Mouse (Mus musculus): Measurements from ENCODE around the gene Wdr73. TPM values are rescaled to one million over a fixed set of nuclear protein-coding genes. Genes with fewer than 3 reads are reported as not detected.
A peak's percentile ranks its signal among the peaks of the same experiment; 100 is the strongest.
"Not testable (repeated sequence)": the region's sequence is repeated elsewhere in the genome, so short reads cannot be mapped to it uniquely, and the experiment has no call there.

Wdr73 gene
- polyA plus RNA-seq (2012; fragmentation: generic; extraction: Trizol): 15.1 TPM

DNA sequence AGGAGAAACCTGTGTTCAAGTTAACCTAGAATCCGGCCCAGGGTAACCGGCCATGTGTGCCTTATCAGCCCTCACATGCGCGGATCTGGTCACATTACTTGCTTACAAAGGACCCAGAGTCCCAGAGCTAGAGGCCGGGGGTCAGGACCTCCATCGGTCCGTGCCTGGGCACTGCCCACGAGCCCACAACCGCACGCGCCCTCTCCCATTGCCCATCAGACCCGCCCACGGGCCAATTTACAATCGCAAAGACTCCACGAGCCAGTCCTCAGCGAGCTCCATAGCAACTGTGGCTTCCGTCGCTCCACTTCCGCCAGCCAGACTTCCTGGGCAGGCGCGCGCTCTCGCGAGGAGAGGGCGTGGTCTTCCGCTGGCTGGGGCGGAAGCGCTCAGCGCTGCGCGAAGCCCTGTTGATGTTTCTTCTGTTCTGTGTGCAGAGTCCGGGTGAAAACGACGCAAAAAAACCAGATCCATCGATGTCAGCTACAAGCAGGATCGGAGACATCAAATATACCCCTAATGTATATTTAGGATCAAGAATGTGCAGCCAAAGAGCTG is at the start of gene Wdr73:
Gene Wdr73, minus strand, starts transcription at position 326 of the 558 bp plus-strand sequence.
- Histone ChIP-seq H3K27me3 (ENCODE audit: control insufficient read depth, insufficient read depth, insufficient read length) (no peaks in the 10 kb centered on the region), H3K4me3 (peak within 1 kb of the TSS; percentile 69), H3K79me2 (ENCODE audit: control insufficient read depth, insufficient read depth) (no peaks in the 10 kb centered on the region), H3K36me3 (ENCODE audit: control insufficient read depth, insufficient read depth) (no peaks in the 10 kb centered on the region), H3K4me2 (ENCODE audit: low read depth) (peak within 1 kb of the TSS; percentile 97), H3ac (ENCODE audit: control insufficient read depth, insufficient read length) (peak within 1 kb of the TSS; percentile 62)
- TF ChIP-seq TCF12 (IDR thresholded peaks at IDR 0.05; ENCODE audit: insufficient read depth, poor library complexity, severe bottlenecking) (no peak), MAX (IDR thresholded peaks at IDR 0.05; ENCODE audit: low read depth) (no peak), E2F4 (IDR thresholded peaks at IDR 0.05; ENCODE audit: insufficient read depth) (no peak), REST (IDR thresholded peaks at IDR 0.05; ENCODE audit: insufficient read depth, insufficient read length) (no peak), MYOG (IDR thresholded peaks at IDR 0.05; ENCODE audit: control insufficient read depth in 1 of 3, insufficient read depth in 1 of 3, insufficient read length in 2 of 3, low read depth in 2 of 3) (peak in 1 of 3 experiments; percentile 35), POLR2AphosphoS2 (IDR thresholded peaks at IDR 0.05; ENCODE audit: insufficient read length, low read depth) (peak; percentile 87), USF1 (IDR thresholded peaks at IDR 0.05; ENCODE audit: low read depth) (no peak), SRF (IDR thresholded peaks at IDR 0.05; ENCODE audit: control insufficient read depth, insufficient read length, low read depth) (no peak), POLR2A (IDR thresholded peaks at IDR 0.05; ENCODE audit: insufficient read length, low read depth) (peak; percentile 74), MYOD1 (IDR thresholded peaks at IDR 0.05; ENCODE audit: control insufficient read depth in 1 of 3, insufficient read length in 2 of 3, low read depth in 2 of 3) (no peak), TCF3 (IDR thresholded peaks at IDR 0.05; ENCODE audit: insufficient read length, low read depth) (no peak), CEBPB (IDR thresholded peaks at IDR 0.05; ENCODE audit: insufficient read depth, poor library complexity, severe bottlenecking) (no peak)

- H3K4me3 ChIP-seq: peak within 1 kb of the TSS; percentile 96
- H3K79me2 ChIP-seq (ENCODE audit: control insufficient read depth, insufficient read depth): peaks cover 47% of the 10 kb centered on the region
- TF ChIP-seq MYOG (IDR thresholded peaks at IDR 0.05; ENCODE audit: control insufficient read depth in 1 of 3, insufficient read depth in 1 of 3, insufficient read length in 2 of 3, low read depth in 2 of 3): no peak
- TF ChIP-seq CEBPB (IDR thresholded peaks at IDR 0.05; ENCODE audit: insufficient read depth, poor library complexity, severe bottlenecking): no peak
- no peak for TF ChIP-seq USF1 (IDR thresholded peaks at IDR 0.05; ENCODE audit: low read depth)
- TF ChIP-seq TCF12 (IDR thresholded peaks at IDR 0.05; ENCODE audit: insufficient read depth, poor library complexity, severe bottlenecking): no peak
- no peak for TF ChIP-seq TCF3 (IDR thresholded peaks at IDR 0.05; ENCODE audit: insufficient read length, low read depth)
- TF ChIP-seq MAX (IDR thresholded peaks at IDR 0.05; ENCODE audit: low read depth): no peak
- TF ChIP-seq POLR2A (IDR thresholded peaks at IDR 0.05; ENCODE audit: insufficient read length, low read depth): peak; percentile 87
- no peak for TF ChIP-seq MYOD1 (IDR thresholded peaks at IDR 0.05; ENCODE audit: control insufficient read depth in 1 of 3, insufficient read length in 2 of 3, low read depth in 2 of 3)
- TF ChIP-seq POLR2AphosphoS2 (IDR thresholded peaks at IDR 0.05; ENCODE audit: insufficient read length, low read depth): peak; percentile 92
- TF ChIP-seq REST (IDR thresholded peaks at IDR 0.05; ENCODE audit: insufficient read depth, insufficient read length): no peak
- no peak for TF ChIP-seq SRF (IDR thresholded peaks at IDR 0.05; ENCODE audit: control insufficient read depth, insufficient read length, low read depth)
- peak; percentile 32 for TF ChIP-seq E2F4 (IDR thresholded peaks at IDR 0.05; ENCODE audit: insufficient read depth)
- peak within 1 kb of the TSS; percentile 97 for H3K4me2 ChIP-seq (ENCODE audit: low read depth)
- H3K36me3 ChIP-seq (ENCODE audit: control insufficient read depth, insufficient read depth): no peaks in the 10 kb centered on the region
- peak within 1 kb of the TSS; percentile 33 for H3ac ChIP-seq (ENCODE audit: control insufficient read depth, insufficient read length)
- peaks cover 1% of the 10 kb centered on the region for H3K27me3 ChIP-seq (ENCODE audit: control insufficient read depth, insufficient read depth, insufficient read length)
Observed at GRCm38 (mm10) chr7:80947445-80948350, 46.6 kb upstream of the Wdr73 start, which contains the start of gene Sec11a. Gene Sec11a (minus strand): TSS chr7:80947780.

GRCm38 (mm10) chr7:80939808-80940207 is 38.7 kb upstream of the Wdr73 start:
- no peak overlapping the region for H3K4me3 ChIP-seq
- H3K36me3 ChIP-seq (ENCODE audit: control insufficient read depth, insufficient read depth): peaks cover 3% of the 10 kb centered on the region
- H3K27me3 ChIP-seq (ENCODE audit: control insufficient read depth, insufficient read depth, insufficient read length): no peaks in the 10 kb centered on the region
- H3K4me2 ChIP-seq (ENCODE audit: low read depth): no peak overlapping the region
- H3ac ChIP-seq (ENCODE audit: control insufficient read depth, insufficient read length): no peak overlapping the region
- TF ChIP-seq TCF12 (IDR thresholded peaks at IDR 0.05; ENCODE audit: insufficient read depth, poor library complexity, severe bottlenecking): no peak
- TF ChIP-seq E2F4 (IDR thresholded peaks at IDR 0.05; ENCODE audit: insufficient read depth): no peak
- TF ChIP-seq USF1 (IDR thresholded peaks at IDR 0.05; ENCODE audit: low read depth): no peak
- no peak for TF ChIP-seq TCF3 (IDR thresholded peaks at IDR 0.05; ENCODE audit: insufficient read length, low read depth)
- no peak for TF ChIP-seq MYOG (IDR thresholded peaks at IDR 0.05; ENCODE audit: control insufficient read depth in 1 of 3, insufficient read depth in 1 of 3, insufficient read length in 2 of 3, low read depth in 2 of 3)
- TF ChIP-seq POLR2A (IDR thresholded peaks at IDR 0.05; ENCODE audit: insufficient read length, low read depth): no peak
- TF ChIP-seq MAX (IDR thresholded peaks at IDR 0.05; ENCODE audit: low read depth): no peak
- no peak for TF ChIP-seq SRF (IDR thresholded peaks at IDR 0.05; ENCODE audit: control insufficient read depth, insufficient read length, low read depth)
- TF ChIP-seq REST (IDR thresholded peaks at IDR 0.05; ENCODE audit: insufficient read depth, insufficient read length): no peak
- no peak for TF ChIP-seq CEBPB (IDR thresholded peaks at IDR 0.05; ENCODE audit: insufficient read depth, poor library complexity, severe bottlenecking)
- TF ChIP-seq POLR2AphosphoS2 (IDR thresholded peaks at IDR 0.05; ENCODE audit: insufficient read length, low read depth): no peak
- no peak for TF ChIP-seq MYOD1 (IDR thresholded peaks at IDR 0.05; ENCODE audit: control insufficient read depth in 1 of 3, insufficient read length in 2 of 3, low read depth in 2 of 3)
- H3K79me2 ChIP-seq (ENCODE audit: control insufficient read depth, insufficient read depth): peaks cover 77% of the 10 kb centered on the region

- H3ac ChIP-seq (ENCODE audit: control insufficient read depth, insufficient read length); H3K4me3 ChIP-seq; H3K4me2 ChIP-seq (ENCODE audit: low read depth); H3K27me3 ChIP-seq (ENCODE audit: control insufficient read depth, insufficient read depth, insufficient read length): not testable (repeated sequence)
- Histone ChIP-seq H3K36me3 (ENCODE audit: control insufficient read depth, insufficient read depth) (peaks cover 22% of the 10 kb centered on the region), H3K79me2 (ENCODE audit: control insufficient read depth, insufficient read depth) (peaks cover 53% of the 10 kb centered on the region)
Observed at GRCm38 (mm10) chr7:80937304-80937666, 36.2 kb upstream of the Wdr73 start.

GRCm38 (mm10) chr7:80936617-80937303 is 35.7 kb upstream of the Wdr73 start:
- not testable (repeated sequence) for H3K4me3 ChIP-seq; H3ac ChIP-seq (ENCODE audit: control insufficient read depth, insufficient read length); H3K4me2 ChIP-seq (ENCODE audit: low read depth); H3K27me3 ChIP-seq (ENCODE audit: control insufficient read depth, insufficient read depth, insufficient read length)
- peaks cover 22% of the 10 kb centered on the region for H3K36me3 ChIP-seq (ENCODE audit: control insufficient read depth, insufficient read depth)
- peaks cover 47% of the 10 kb centered on the region for H3K79me2 ChIP-seq (ENCODE audit: control insufficient read depth, insufficient read depth)

Data from myocyte (in vitro differentiated cells).